Mouse (Mus musculus) bone marrow macrophage, adult 2 months (primary cell): ENCODE measurements around the gene Acsm1.

Experiments used
- CTCF ChIP-seq: IDR thresholded peaks from 2 replicates; pipeline ENCODE4 v1.5.1; 2012; ENCODE audit warnings: low read depth, mild to moderate bottlenecking, low read length, moderate library complexity
- POLR2A ChIP-seq: IDR thresholded peaks from 2 replicates; pipeline ENCODE4 v1.6.1; 2012; ENCODE audit warnings: mild to moderate bottlenecking, low read depth, low read length, borderline replicate concordance

- TF ChIP-seq CTCF (no peak), POLR2A (no peak)
Measured at GRCm38 (mm10) chr7:119694926-119695325, 88.1 kb downstream of the Acsm1 start.
